Mouse (Mus musculus) inflammation-experienced regulatory T-cells (primary cell): ENCODE results near the gene Tm6sf1. TPM values are rescaled to one million over a fixed set of nuclear protein-coding genes. Genes with fewer than 3 reads are reported as not detected.

Experiments
- polyA plus RNA-seq, 2 experiments: library from polyadenylated mRNA; unstranded; fragments of 100-300 nt; shearing (Covaris generic); gene quantifications; one replicate each; pipeline ENCODE4 v1.2.1; 2017

The Tm6sf1 gene
- 10 to 100 TPM; 14.1 to 19.9 TPM for polyA plus RNA-seq

GRCm38 (mm10) chr7:81858968-81859721, at the start of gene Tm6sf1:
Tm6sf1 (plus strand) TSS chr7:81859001.

GRCm38 (mm10) chr7:81829379-81829894, 29.4 kb upstream of the Tm6sf1 start, which contains the start of gene Btbd1:
Btbd1 (minus strand) TSS chr7:81829431.

GRCm38 (mm10) chr7:81855694-81856093, 3.1 kb upstream of the Tm6sf1 start, which contains the start of gene Gm10160:
Gm10160 (minus strand) TSS chr7:81855794.

Other genes with a start within 250 kb of the Tm6sf1 start
- 1 to 10 TPM; 2.4 to 3.6 TPM for gene Homer2, start 151.5 kb upstream of the Tm6sf1 start, polyA plus RNA-seq
- 100 to 1,000 TPM; 127 to 149 TPM for gene Ramac, start 96.1 kb upstream of the Tm6sf1 start, polyA plus RNA-seq
- gene 3110040N11Rik, start 69.5 kb upstream of the Tm6sf1 start, polyA plus RNA-seq: 10 to 100 TPM; 59.2 to 71.1 TPM
- gene Btbd1, start 29.6 kb upstream of the Tm6sf1 start, polyA plus RNA-seq: 10 to 100 TPM; 88.7 to 96.7 TPM
- not detected for gene Gm10160, start 3.2 kb upstream of the Tm6sf1 start, polyA plus RNA-seq
- 10 to 100 TPM; 15.1 to 21.1 TPM for gene Hdgfl3, start 75.5 kb downstream of the Tm6sf1 start, polyA plus RNA-seq
- under 1 TPM in 1 of 2 experiments, not detected in 1; 0.20 TPM for gene Bnc1, start 133.3 kb downstream of the Tm6sf1 start, polyA plus RNA-seq